Mouse (Mus musculus): ENCODE data around the gene Tatdn3. TPM values are rescaled to one million over a fixed set of nuclear protein-coding genes. Genes with fewer than 3 reads are reported as not detected.

Tatdn3 gene
- total and polyA plus RNA-seq, 3 experiments, result 12.7 to 17.2 (median 12.9) TPM

- dilution Hi-C loops (cut with MboI; ENCODE audit: extremely low pct_ligation_motif_present, extremely low pct_unique_long_range_greater_than_20kb, low sequenced_read_pairs), result no loop called here
- Histone ChIP-seq H3K4me1 (ENCODE audit: control insufficient read depth in 1 of 2, insufficient read depth in 2 of 2) (0 out of 4 replicates have a peak, but pooled peaks cover 0 to 5% of the 10 kb centered on the region in 2 experiments), H3K4me2 (ENCODE audit: insufficient read depth, low read depth, poor library complexity, severe bottlenecking) (no peak overlapping the region), H3K9me3 (replicated peaks; ENCODE audit: low read length) (no peaks in the 10 kb centered on the region), H3K9ac (ENCODE audit: insufficient read depth, low read depth) (no peak overlapping the region), H3K36me3 (replicated peaks in 1 of 2; ENCODE audit: control insufficient read depth in 1 of 2, insufficient read depth in 1 of 2, low read length in 1 of 2) (peaks cover 19 to 58% of the 10 kb centered on the region in 2 experiments), H3K79me2 (replicated peaks; ENCODE audit: control insufficient read depth, extremely low read depth, insufficient read depth, poor library complexity, severe bottlenecking) (no peaks in the 10 kb centered on the region), H3K4me3 (replicated peaks in 1 of 3; ENCODE audit: low read depth in 2 of 3, low read length in 2 of 3, poor library complexity in 1 of 3) (no peak overlapping the region), H3K27ac (ENCODE audit: insufficient read depth, low read depth) (no peak overlapping the region), H3K27me3 (replicated peaks) (no peaks in the 10 kb centered on the region)
- DNase-seq (ENCODE audit: extremely low read depth), result no peak
- in situ Hi-C loops (cut with MboI; ENCODE audit: low pct_ligation_motif_present, low pct_unique_long_range_greater_than_20kb, low sequenced_read_pairs), result no loop called here
- no peak for TF ChIP-seq RAD21 (IDR thresholded peaks at IDR 0.05; ENCODE audit: low read depth, low read length)
- peak in 1 of 2 experiments; percentile 22; a peak in 2 of 4 replicates for TF ChIP-seq CTCF (conservative IDR thresholded peaks at IDR 0.05 in 1 of 2, IDR thresholded peaks at IDR 0.05 in 1 of 2; ENCODE audit: low read depth in 2 of 2, low read length in 2 of 2)
Measured at GRCm38 (mm10) chr1:191055533-191055873, 7.2 kb downstream of the Tatdn3 start.

GRCm38 (mm10) chr1:191054870-191055532 lies 7.7 kb downstream of the Tatdn3 start:
- DNase-seq (ENCODE audit: extremely low read depth), result no peak
- H3K27me3 ChIP-seq (replicated peaks), result no peaks in the 10 kb centered on the region
- in situ Hi-C loops (cut with MboI; ENCODE audit: low pct_ligation_motif_present, low pct_unique_long_range_greater_than_20kb, low sequenced_read_pairs) (no loop called here), dilution Hi-C loops (cut with MboI; ENCODE audit: extremely low pct_ligation_motif_present, extremely low pct_unique_long_range_greater_than_20kb, low sequenced_read_pairs) (no loop called here)
- no peak overlapping the region for H3K27ac ChIP-seq (ENCODE audit: insufficient read depth, low read depth)
- no peak overlapping the region for H3K9ac ChIP-seq (ENCODE audit: insufficient read depth, low read depth)
- TF ChIP-seq JUND (conservative IDR thresholded peaks at IDR 0.05; ENCODE audit: low read depth, low read length), result no peak
- no peak for TF ChIP-seq MAZ (IDR thresholded peaks at IDR 0.05; ENCODE audit: low read depth, low read length)
- no peak for TF ChIP-seq CHD2 (IDR thresholded peaks at IDR 0.05; ENCODE audit: low read length)
- TF ChIP-seq CTCF (conservative IDR thresholded peaks at IDR 0.05 in 1 of 2, IDR thresholded peaks at IDR 0.05 in 1 of 2; ENCODE audit: low read depth in 2 of 2, low read length in 2 of 2), result peak in 1 of 2 experiments; percentile 35; a peak in 2 of 4 replicates
- peak; percentile 26 for TF ChIP-seq RAD21 (IDR thresholded peaks at IDR 0.05; ENCODE audit: low read depth, low read length)
- TF ChIP-seq RCOR1 (conservative IDR thresholded peaks at IDR 0.05; ENCODE audit: low read depth, low read length), result no peak
- no peaks in the 10 kb centered on the region for H3K79me2 ChIP-seq (replicated peaks; ENCODE audit: control insufficient read depth, extremely low read depth, insufficient read depth, poor library complexity, severe bottlenecking)
- no peak overlapping the region for H3K4me2 ChIP-seq (ENCODE audit: insufficient read depth, low read depth, poor library complexity, severe bottlenecking)
- peaks cover 19 to 62% of the 10 kb centered on the region in 2 experiments for H3K36me3 ChIP-seq (replicated peaks in 1 of 2; ENCODE audit: control insufficient read depth in 1 of 2, insufficient read depth in 1 of 2, low read length in 1 of 2)
- H3K9me3 ChIP-seq (replicated peaks; ENCODE audit: low read length), result no peaks in the 10 kb centered on the region
- 0 out of 4 replicates have a peak, but pooled peaks cover 0 to 5% of the 10 kb centered on the region in 2 experiments for H3K4me1 ChIP-seq (ENCODE audit: control insufficient read depth in 1 of 2, insufficient read depth in 2 of 2)
- H3K4me3 ChIP-seq (replicated peaks in 1 of 3; ENCODE audit: low read depth in 2 of 3, low read length in 2 of 3, poor library complexity in 1 of 3), result no peak overlapping the region

- dilution Hi-C loops (cut with MboI; ENCODE audit: extremely low pct_ligation_motif_present, extremely low pct_unique_long_range_greater_than_20kb, low sequenced_read_pairs), result no loop called here
- Histone ChIP-seq H3K9me3 (replicated peaks; ENCODE audit: low read length) (no peaks in the 10 kb centered on the region), H3K9ac (ENCODE audit: insufficient read depth, low read depth) (no peak overlapping the region), H3K27me3 (replicated peaks) (no peaks in the 10 kb centered on the region), H3K4me3 (replicated peaks in 1 of 3; ENCODE audit: low read depth in 2 of 3, low read length in 2 of 3, poor library complexity in 1 of 3) (no peak overlapping the region), H3K36me3 (replicated peaks in 1 of 2; ENCODE audit: control insufficient read depth in 1 of 2, insufficient read depth in 1 of 2, low read length in 1 of 2) (peaks cover 19 to 57% of the 10 kb centered on the region in 2 experiments), H3K27ac (ENCODE audit: insufficient read depth, low read depth) (no peak overlapping the region), H3K4me2 (ENCODE audit: insufficient read depth, low read depth, poor library complexity, severe bottlenecking) (no peak overlapping the region), H3K4me1 (ENCODE audit: control insufficient read depth in 1 of 2, insufficient read depth in 2 of 2) (0 out of 4 replicates have a peak, but pooled peaks cover 0 to 5% of the 10 kb centered on the region in 2 experiments), H3K79me2 (replicated peaks; ENCODE audit: control insufficient read depth, extremely low read depth, insufficient read depth, poor library complexity, severe bottlenecking) (no peaks in the 10 kb centered on the region)
- TF ChIP-seq MXI1 (IDR thresholded peaks at IDR 0.05; ENCODE audit: low read depth, low read length) (no peak), USF2 (conservative IDR thresholded peaks at IDR 0.05; ENCODE audit: low read depth, low read length) (no peak), SMC3 (IDR thresholded peaks at IDR 0.05; ENCODE audit: low read depth, low read length) (no peak), POLR2A (IDR thresholded peaks at IDR 0.05; ENCODE audit: low read depth, low read length) (no peak), ZKSCAN1 (IDR thresholded peaks at IDR 0.05; ENCODE audit: borderline replicate concordance, low read depth, low read length) (no peak), PAX5 (IDR thresholded peaks at IDR 0.05; ENCODE audit: low read length) (no peak), E2F4 (IDR thresholded peaks at IDR 0.05; ENCODE audit: insufficient replicate concordance, low read depth, low read length) (no peak), EP300 (IDR thresholded peaks at IDR 0.05; ENCODE audit: low read length) (no peak), IRF4 (IDR thresholded peaks at IDR 0.05; ENCODE audit: low read depth, low read length) (no peak), MYC (IDR thresholded peaks at IDR 0.05; ENCODE audit: low read depth, low read length) (no peak), RAD21 (IDR thresholded peaks at IDR 0.05; ENCODE audit: low read depth, low read length) (no peak), MEF2A (IDR thresholded peaks at IDR 0.05; ENCODE audit: borderline replicate concordance, low read depth, low read length) (no peak)
- DNase-seq (ENCODE audit: extremely low read depth), result no peak
- in situ Hi-C loops (cut with MboI; ENCODE audit: low pct_ligation_motif_present, low pct_unique_long_range_greater_than_20kb, low sequenced_read_pairs), result no loop called here
Measured at GRCm38 (mm10) chr1:191053555-191053954, 9.2 kb downstream of the Tatdn3 start.
